Mouse (Mus musculus): ENCODE data around the gene Crebrf. TPM values are rescaled to one million over a fixed set of nuclear protein-coding genes. Genes with fewer than 3 reads are reported as not detected.
A peak's percentile ranks its signal among the peaks of the same experiment; 100 is the strongest.

Crebrf gene
- 17.4 and 19.2 TPM in 2 replicates for polyA plus RNA-seq (2012; rRNA removed)

GRCm38 (mm10) chr17:26715271-26715758 is at the start of gene Crebrf:
TSS of gene Crebrf (plus strand) at chr17:26715650.
- H3K4me3 ChIP-seq (ENCODE audit: insufficient read depth, low read length), result peak within 1 kb of the TSS; percentile 63
- H3K27ac ChIP-seq (ENCODE audit: insufficient read depth, low read length), result peak within 1 kb of the TSS; percentile 62
- TF ChIP-seq POLR2A (IDR thresholded peaks at IDR 0.05; ENCODE audit: extremely low read depth, insufficient read depth, low read length) (peak; percentile 85), CTCF (IDR thresholded peaks at IDR 0.05; ENCODE audit: extremely low read depth, insufficient read depth, low read length) (no peak)
- peaks cover 4% of the 10 kb centered on the region; the same call in 1 of the 2 replicates for H3K4me1 ChIP-seq (ENCODE audit: control insufficient read depth, insufficient read depth, low read length)

- no peak overlapping the region for H3K4me3 ChIP-seq (ENCODE audit: insufficient read depth, low read length)
- H3K4me1 ChIP-seq (ENCODE audit: control insufficient read depth, insufficient read depth, low read length), result no peaks in the 10 kb centered on the region; the same call in 1 of the 2 replicates
- TF ChIP-seq CTCF (IDR thresholded peaks at IDR 0.05; ENCODE audit: extremely low read depth, insufficient read depth, low read length) (no peak), POLR2A (IDR thresholded peaks at IDR 0.05; ENCODE audit: extremely low read depth, insufficient read depth, low read length) (no peak)
- H3K27ac ChIP-seq (ENCODE audit: insufficient read depth, low read length), result peak overlapping the region; percentile 93
Observed at GRCm38 (mm10) chr17:26671268-26671667, 44.2 kb upstream of the Crebrf start.

DNA sequence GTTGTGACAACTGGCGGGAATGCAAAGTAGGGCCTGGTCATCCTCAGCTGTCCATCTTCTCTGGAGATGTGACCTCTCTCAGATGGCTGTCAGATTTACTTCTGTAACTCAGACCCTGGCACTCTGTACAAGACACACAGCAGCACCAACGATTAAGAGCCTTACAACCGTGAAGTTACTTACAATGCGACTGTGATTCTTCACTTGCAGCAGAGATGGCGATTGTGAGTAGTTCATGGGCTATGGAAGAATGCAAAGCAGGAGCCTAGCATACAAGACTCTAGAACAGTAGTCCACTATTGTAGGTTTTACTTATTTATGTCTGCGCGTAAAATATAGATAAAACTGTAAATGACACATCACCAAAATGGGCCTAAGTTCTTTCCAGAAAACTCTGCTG is 39.6 kb upstream of the Crebrf start:
- peaks cover 8% of the 10 kb centered on the region; the same call in 1 of the 2 replicates for H3K4me1 ChIP-seq (ENCODE audit: control insufficient read depth, insufficient read depth, low read length)
- TF ChIP-seq CTCF (IDR thresholded peaks at IDR 0.05; ENCODE audit: extremely low read depth, insufficient read depth, low read length) (no peak), POLR2A (IDR thresholded peaks at IDR 0.05; ENCODE audit: extremely low read depth, insufficient read depth, low read length) (no peak)
- H3K4me3 ChIP-seq (ENCODE audit: insufficient read depth, low read length), result peak overlapping the region; percentile 81
- no peak overlapping the region; the same call in 1 of the 2 replicates for H3K27ac ChIP-seq (ENCODE audit: insufficient read depth, low read length)

GRCm38 (mm10) chr17:26676252-26676615 is 39.2 kb upstream of the Crebrf start:
- Histone ChIP-seq H3K27ac (ENCODE audit: insufficient read depth, low read length) (peak overlapping the region; percentile 88), H3K4me3 (ENCODE audit: insufficient read depth, low read length) (peak overlapping the region; percentile 81), H3K4me1 (ENCODE audit: control insufficient read depth, insufficient read depth, low read length) (peaks cover 8% of the 10 kb centered on the region; the same call in 1 of the 2 replicates)
- peak; percentile 94 for TF ChIP-seq POLR2A (IDR thresholded peaks at IDR 0.05; ENCODE audit: extremely low read depth, insufficient read depth, low read length)
- TF ChIP-seq CTCF (IDR thresholded peaks at IDR 0.05; ENCODE audit: extremely low read depth, insufficient read depth, low read length), result no peak

- TF ChIP-seq CTCF (IDR thresholded peaks at IDR 0.05; ENCODE audit: extremely low read depth, insufficient read depth, low read length) (no peak), POLR2A (IDR thresholded peaks at IDR 0.05; ENCODE audit: extremely low read depth, insufficient read depth, low read length) (no peak)
- H3K4me1 ChIP-seq (ENCODE audit: control insufficient read depth, insufficient read depth, low read length), result peaks cover 8% of the 10 kb centered on the region; the same call in 1 of the 2 replicates
- peak overlapping the region; percentile 81 for H3K4me3 ChIP-seq (ENCODE audit: insufficient read depth, low read length)
Observed at GRCm38 (mm10) chr17:26676616-26677376, 38.7 kb upstream of the Crebrf start.

DNA sequence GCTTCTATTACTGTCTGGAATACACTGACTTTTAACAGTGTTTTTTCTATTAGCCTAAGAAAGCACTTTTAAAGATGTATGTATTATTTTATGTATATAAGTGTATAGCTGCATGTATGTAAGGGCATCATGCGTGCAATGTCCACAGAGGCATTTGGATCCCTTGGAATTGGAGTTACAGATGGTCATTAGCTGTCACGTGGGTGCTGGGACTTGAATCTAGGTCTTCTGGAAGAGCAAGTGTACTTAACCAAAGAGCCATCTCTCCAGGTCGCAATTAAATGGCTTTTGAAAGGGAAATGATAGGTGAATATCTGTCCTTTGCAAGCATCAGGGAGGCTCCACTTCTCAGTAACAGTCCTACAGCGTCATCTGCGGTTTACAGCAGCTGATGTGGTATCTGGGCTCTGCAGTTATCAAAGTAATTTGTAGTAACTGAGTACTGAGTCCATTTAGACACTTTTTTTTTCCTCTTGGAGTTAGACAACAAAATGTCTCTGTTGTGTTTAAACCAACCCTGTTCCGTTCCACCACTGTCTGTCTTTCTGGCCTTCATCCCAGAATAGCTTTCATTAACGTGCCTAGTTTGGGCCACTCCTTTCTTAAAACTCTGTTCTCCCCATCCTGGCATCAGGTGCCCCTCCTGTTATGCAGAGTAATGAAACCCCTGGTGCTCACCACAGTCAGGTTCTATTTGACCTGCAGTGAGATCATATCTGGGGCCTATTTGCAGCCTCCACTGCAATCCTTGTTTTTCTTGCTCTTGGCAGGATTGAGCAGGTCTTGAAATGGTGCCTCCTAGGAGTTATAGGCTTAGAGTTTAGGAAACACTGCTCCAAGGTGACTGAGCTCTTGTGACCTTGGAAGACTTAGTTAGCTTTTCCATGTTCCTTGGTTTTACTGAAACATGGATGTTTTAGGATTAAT is 37.5 kb upstream of the Crebrf start:
- peak overlapping the region; percentile 81; the same call in 1 of the 2 replicates for H3K4me3 ChIP-seq (ENCODE audit: insufficient read depth, low read length)
- TF ChIP-seq CTCF (IDR thresholded peaks at IDR 0.05; ENCODE audit: extremely low read depth, insufficient read depth, low read length), result no peak
- no peak for TF ChIP-seq POLR2A (IDR thresholded peaks at IDR 0.05; ENCODE audit: extremely low read depth, insufficient read depth, low read length)
- 0 out of 2 replicates have a peak overlapping the region, but pooled peaks have one; percentile 15 for H3K27ac ChIP-seq (ENCODE audit: insufficient read depth, low read length)
- peaks cover 10% of the 10 kb centered on the region for H3K4me1 ChIP-seq (ENCODE audit: control insufficient read depth, insufficient read depth, low read length)

More at GRCm38 (mm10) chr17:26676616-26677376, 38.7 kb upstream of the Crebrf start:
- peak overlapping the region; percentile 88 for H3K27ac ChIP-seq (ENCODE audit: insufficient read depth, low read length)

- H3K27ac ChIP-seq (ENCODE audit: insufficient read depth, low read length), result no peak overlapping the region
- TF ChIP-seq CTCF (IDR thresholded peaks at IDR 0.05; ENCODE audit: extremely low read depth, insufficient read depth, low read length) (no peak), POLR2A (IDR thresholded peaks at IDR 0.05; ENCODE audit: extremely low read depth, insufficient read depth, low read length) (no peak)
- peaks cover 13% of the 10 kb centered on the region for H3K4me1 ChIP-seq (ENCODE audit: control insufficient read depth, insufficient read depth, low read length)
- no peak overlapping the region for H3K4me3 ChIP-seq (ENCODE audit: insufficient read depth, low read length)
Observed at GRCm38 (mm10) chr17:26681276-26681675, 34.2 kb upstream of the Crebrf start.

- H3K4me3 ChIP-seq (ENCODE audit: insufficient read depth, low read length), result no peak overlapping the region
- TF ChIP-seq POLR2A (IDR thresholded peaks at IDR 0.05; ENCODE audit: extremely low read depth, insufficient read depth, low read length) (no peak), CTCF (IDR thresholded peaks at IDR 0.05; ENCODE audit: extremely low read depth, insufficient read depth, low read length) (no peak)
- H3K4me1 ChIP-seq (ENCODE audit: control insufficient read depth, insufficient read depth, low read length), result peaks cover 13% of the 10 kb centered on the region
- no peak overlapping the region for H3K27ac ChIP-seq (ENCODE audit: insufficient read depth, low read length)
Observed at GRCm38 (mm10) chr17:26686334-26687000, 29.0 kb upstream of the Crebrf start.
